Mouse (Mus musculus) ES-E14 (cell line): Measurements from ENCODE around the gene Hsph1. TPM values are rescaled to one million over a fixed set of nuclear protein-coding genes. Genes with fewer than 3 reads are reported as not detected.

Experiments
- DNase-seq: peaks from one replicate; pipeline ENCODE4 v3.0.0-alpha.2; 2013; ENCODE audit warnings: low read depth, low spot score
- H3K27ac ChIP-seq: 2 replicates; pipeline ENCODE4 v1.5.1; 2012; ENCODE audit warnings: low read depth, mild to moderate bottlenecking, low read length, moderate library complexity, mixed read lengths; ENCODE audit not compliant: poor library complexity, insufficient read depth, severe bottlenecking
- H3K36me3 ChIP-seq: 2 replicates; pipeline ENCODE4 v1.6.1; 2012; ENCODE audit warnings: mild to moderate bottlenecking, low read length, moderate library complexity, mixed read lengths; ENCODE audit not compliant: control insufficient read depth, poor library complexity, insufficient read depth, severe bottlenecking
- H3K4me1 ChIP-seq, 2 experiments: fragments of 150-350 bp in 1 of 2; sonication (generic) in 1 of 2; 2 replicates each; pipeline ENCODE4 v1.6.1; 2012; ENCODE audit warnings: low read length in 2 of 2, mild to moderate bottlenecking in 1 of 2, mixed read lengths in 1 of 2; ENCODE audit not compliant: control insufficient read depth in 2 of 2, insufficient read depth in 2 of 2, poor library complexity in 1 of 2
- H3K4me3 ChIP-seq, 2 experiments: fragments of 150-350 bp in 1 of 2; sonication (generic) in 1 of 2; 2 replicates each; pipeline ENCODE4 v1.5.1; 2012; ENCODE audit warnings: low read length in 2 of 2, low read depth in 1 of 2, mild to moderate bottlenecking in 1 of 2, mixed read lengths in 1 of 2; ENCODE audit not compliant: insufficient read depth in 1 of 2, poor library complexity in 1 of 2, severe bottlenecking in 1 of 2
- H3K9ac ChIP-seq: 2 replicates; pipeline ENCODE4 v1.6.1; 2012; ENCODE audit warnings: low read depth, mild to moderate bottlenecking, low read length, mixed read lengths; ENCODE audit not compliant: poor library complexity, insufficient read depth, severe bottlenecking
- H3K9me3 ChIP-seq: fragments of 150-350 bp; sonication (generic); 2 replicates; pipeline ENCODE4 v1.6.1; 2012; ENCODE audit warnings: low read depth, mild to moderate bottlenecking, low read length; ENCODE audit not compliant: control insufficient read depth, insufficient read depth
- CHD2 ChIP-seq: IDR thresholded peaks from 2 replicates; pipeline ENCODE4 v1.6.1; 2014; ENCODE audit warnings: mild to moderate bottlenecking, low read depth, low read length, inconsistent platforms
- HCFC1 ChIP-seq: IDR thresholded peaks from 2 replicates; pipeline ENCODE4 v1.6.1; 2012; ENCODE audit warnings: low read length, inconsistent platforms, borderline replicate concordance; ENCODE audit not compliant: insufficient read depth
- MAFK ChIP-seq: IDR thresholded peaks from 2 replicates; pipeline ENCODE4 v1.6.1; 2014; ENCODE audit warnings: mild to moderate bottlenecking, low read depth, low read length, inconsistent platforms; ENCODE audit not compliant: insufficient read depth
- ZC3H11A ChIP-seq: IDR thresholded peaks from 2 replicates; pipeline ENCODE4 v1.6.1; 2012; ENCODE audit warnings: low read depth, mild to moderate bottlenecking, inconsistent platforms, low read length, borderline replicate concordance
- ZNF384 ChIP-seq: IDR thresholded peaks from 2 replicates; pipeline ENCODE4 v1.6.1; 2012; ENCODE audit warnings: low read depth, low read length, inconsistent platforms
- in situ Hi-C, 2 experiments: fragments of 600-800 bp; cut with MboI; formaldehyde crosslinking; loops; one replicate each; pipeline ENCODE4 v1.15.1; 2025; ENCODE audit warnings: low sequenced_read_pairs in 2 of 2, inconsistent platforms in 1 of 2; ENCODE audit not compliant: unreplicated experiment in 2 of 2
- total RNA-seq: library from RNA; depleted of rRNA; stranded (reverse); fragments of 300-350 nt; gene quantifications from 2 replicates; pipeline ENCODE4 v1.2.3, GENCODE M21; 2012; rRNA removed

Hsph1 gene
- total RNA-seq = 80.4 and 98.3 TPM in 2 replicates

DNA sequence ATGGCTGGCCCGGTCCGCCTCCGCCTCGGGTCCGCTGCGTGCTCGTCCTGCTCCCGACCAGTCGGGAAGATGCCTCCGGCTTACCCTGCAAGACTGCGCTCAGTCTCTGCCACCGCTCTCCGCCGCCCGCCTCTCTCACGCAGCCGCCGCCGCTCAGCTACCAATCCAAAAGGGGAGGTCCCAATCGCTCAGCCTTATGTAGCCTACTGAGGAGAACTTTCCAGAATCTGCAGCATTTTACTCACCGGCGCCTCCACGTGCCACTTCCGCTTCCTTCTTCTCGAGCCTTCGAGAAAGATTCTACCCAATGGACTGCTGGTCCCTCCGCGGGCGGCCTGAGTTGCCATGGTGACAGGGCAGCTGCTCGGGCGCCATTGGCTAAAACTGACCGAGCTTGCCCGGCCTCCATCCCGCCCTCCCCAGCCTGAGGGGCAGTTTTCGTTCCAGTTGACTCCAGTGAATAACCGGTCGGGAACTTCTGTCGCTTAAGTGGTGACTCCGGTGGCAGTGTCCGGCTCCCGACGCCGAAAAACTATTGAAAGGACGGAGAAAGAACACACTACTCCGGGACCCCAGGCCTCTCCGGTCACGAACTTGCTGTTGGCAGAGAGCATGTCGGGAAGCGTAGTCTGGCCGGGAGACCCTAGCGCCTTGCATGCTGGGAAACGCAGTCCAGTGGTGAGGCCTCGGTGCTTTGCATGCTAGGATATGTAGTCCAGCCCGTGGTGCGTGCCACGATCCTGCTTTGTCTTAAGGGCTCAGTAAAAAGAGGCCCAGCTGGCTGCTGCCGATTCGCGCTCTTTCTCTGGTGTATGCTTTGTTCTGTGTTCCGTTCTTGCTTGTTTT lies at the start of gene Hsph1:
Gene Hsph1 (minus strand): TSS at position 302 of the 846 bp plus-strand sequence.
- in situ Hi-C loops = no loop called here

DNA sequence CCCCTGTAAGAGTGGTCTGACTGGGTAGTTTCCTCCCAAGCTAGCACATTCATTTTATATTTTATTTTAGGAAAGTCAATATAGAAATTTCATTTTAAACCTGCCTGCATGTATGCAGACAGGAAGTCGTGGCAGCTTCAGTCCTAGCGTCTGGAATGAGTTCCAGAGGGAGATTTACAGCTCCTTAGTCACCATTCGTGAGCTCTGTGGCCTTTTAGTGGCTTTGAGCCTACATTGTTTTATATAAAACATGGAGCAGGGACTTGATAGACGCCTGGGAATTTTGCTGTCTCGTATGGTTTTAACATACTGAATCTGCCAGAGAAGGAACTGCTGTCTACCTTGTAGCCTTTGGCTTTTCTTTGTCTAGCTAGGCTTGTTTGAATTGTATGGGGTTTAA lies 44.8 kb upstream of the Hsph1 start:
- Histone ChIP-seq H3K36me3 (no peaks in the 10 kb centered on the region), H3K9me3 (peaks cover 6% of the 10 kb centered on the region; the same call in 1 of the 2 replicates), H3K27ac (no peak overlapping the region), H3K9ac (no peak overlapping the region), H3K4me1 (no peaks in the 10 kb centered on the region; a peak in 1 of 4 replicates), H3K4me3 (no peak overlapping the region)
- no peak for TF ChIP-seq ZC3H11A
- TF ChIP-seq CHD2 = no peak
- no peak for TF ChIP-seq ZNF384
- no peak for TF ChIP-seq MAFK
- no peak for TF ChIP-seq HCFC1
- no peak for DNase-seq
- in situ Hi-C loops = no loop called here

More for the DNA sequence above, at the start of gene Hsph1:
- Histone ChIP-seq H3K4me1 (peaks cover 0 to 9% of the 10 kb centered on the region in 2 experiments; a peak in 2 of 4 replicates), H3K4me3 (peak within 1 kb of the TSS; percentile 79 to 86), H3K36me3 (peaks cover 25% of the 10 kb centered on the region), H3K9me3 (no peaks in the 10 kb centered on the region), H3K27ac (peak within 1 kb of the TSS; percentile 75), H3K9ac (peak within 1 kb of the TSS; percentile 89)
- peak; percentile 96 for DNase-seq
- TF ChIP-seq MAFK (no peak), ZC3H11A (no peak), HCFC1 (peak; percentile 100), ZNF384 (no peak)

DNA sequence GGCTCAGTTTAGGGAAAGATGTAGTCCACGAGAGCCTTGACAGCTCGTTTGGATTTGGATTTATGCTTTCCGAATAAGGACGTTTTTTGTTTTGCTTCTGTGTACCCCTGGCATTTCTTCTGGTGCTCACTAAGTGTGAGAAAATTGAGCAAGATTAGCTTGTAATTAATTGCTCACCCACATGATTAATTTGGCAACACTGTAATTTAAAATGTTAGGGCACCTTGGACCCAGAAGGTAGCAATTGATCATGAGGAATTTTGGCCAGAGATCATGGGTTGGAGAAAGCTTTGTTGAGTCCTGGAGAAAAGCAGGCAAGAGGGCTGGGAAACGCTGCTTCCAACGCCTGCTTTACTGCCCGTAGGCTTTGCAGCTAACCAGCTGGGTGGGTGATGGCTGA lies 43.7 kb upstream of the Hsph1 start:
- peaks cover 6% of the 10 kb centered on the region; the same call in 1 of the 2 replicates for H3K9me3 ChIP-seq
- TF ChIP-seq HCFC1 (no peak), MAFK (no peak), ZNF384 (no peak), ZC3H11A (no peak)
- in situ Hi-C loops = no loop called here
- H3K4me1 ChIP-seq = no peaks in the 10 kb centered on the region; a peak in 1 of 4 replicates
- H3K27ac ChIP-seq = no peak overlapping the region
- no peak overlapping the region for H3K4me3 ChIP-seq
- no peaks in the 10 kb centered on the region for H3K36me3 ChIP-seq
- no peak overlapping the region for H3K9ac ChIP-seq
- no peak for DNase-seq

DNA sequence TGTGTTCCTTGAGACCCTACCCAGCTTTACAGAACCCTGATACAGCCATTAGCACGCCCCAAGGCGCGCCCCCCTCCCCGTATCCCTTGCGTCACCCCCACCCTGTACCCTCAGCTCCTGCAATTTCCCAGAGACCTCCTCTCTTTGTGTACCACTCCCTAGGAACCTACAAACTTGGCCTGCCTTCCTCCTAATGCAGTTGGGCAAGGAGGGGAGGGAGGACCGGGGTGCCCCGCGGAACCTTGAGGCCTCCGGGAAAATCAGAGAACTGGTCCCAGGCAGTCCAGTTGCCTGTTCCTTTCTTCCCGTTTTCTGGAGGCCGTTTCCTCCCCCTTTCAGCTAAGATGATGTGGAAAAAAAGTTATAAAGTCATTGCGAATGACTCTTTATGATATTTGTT lies 43.2 kb upstream of the Hsph1 start:
- TF ChIP-seq ZNF384 (no peak), MAFK (no peak), CHD2 (no peak), ZC3H11A (no peak), HCFC1 (no peak)
- in situ Hi-C loops = no loop called here
- H3K4me3 ChIP-seq = peak overlapping the region; percentile 86 to 98
- no peak for DNase-seq
- H3K9me3 ChIP-seq = peaks cover 6% of the 10 kb centered on the region; the same call in 1 of the 2 replicates
- H3K9ac ChIP-seq = 0 out of 2 replicates have a peak overlapping the region, but pooled peaks have one; percentile 24
- H3K4me1 ChIP-seq = no peaks in the 10 kb centered on the region; a peak in 1 of 4 replicates
- no peak overlapping the region for H3K27ac ChIP-seq
- no peaks in the 10 kb centered on the region for H3K36me3 ChIP-seq
